Mouse (Mus musculus) kidney, adult 2 months (tissue): Measurements from ENCODE around the gene Esr1.

Source experiments
- CTCF ChIP-seq: fragments of 200-500 bp; conservative IDR thresholded peaks from 2 replicates; pipeline ENCODE4 v1.5.1; 2011; ENCODE audit warnings: low read depth, mild to moderate bottlenecking, control low read depth, low read length, moderate library complexity, mixed read lengths; ENCODE audit not compliant: insufficient read depth, insufficient read length
- POLR2A ChIP-seq: fragments of 200-500 bp; IDR thresholded peaks from one replicate; pipeline ENCODE4 v1.6.1; 2011; ENCODE audit warnings: low read depth, low read length, control low read depth

DNA sequence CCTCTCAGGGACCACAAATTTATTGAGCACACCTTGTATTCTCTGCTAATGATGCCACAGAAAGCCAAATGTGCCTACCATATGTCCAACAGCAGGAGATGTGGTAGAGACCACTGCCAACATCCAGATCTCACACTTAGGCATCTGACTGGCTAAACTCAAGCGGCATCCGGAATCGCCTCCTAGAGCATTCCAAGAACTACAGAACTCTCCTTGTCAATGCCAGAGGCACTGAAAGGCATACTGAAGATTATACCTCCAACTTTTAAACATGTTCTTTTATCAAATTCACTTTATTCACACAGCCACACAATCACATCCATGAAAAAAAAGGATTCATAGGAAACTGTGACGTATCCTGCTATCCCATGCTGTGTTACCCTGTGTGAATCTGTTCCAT, 40.6 kb upstream of the Esr1 start:
- no peak for TF ChIP-seq CTCF
- TF ChIP-seq POLR2A: no peak
